Mouse (Mus musculus) splenic B cell, adult 2 months (primary cell): Measurements from ENCODE around the gene Plac1.
A peak's percentile ranks its signal among the peaks of the same experiment; 100 is the strongest.

ENCODE experiments used
- DNase-seq: peaks from one replicate; pipeline ENCODE4 v3.0.0-alpha.2; 2011; ENCODE audit warnings: low read depth, low spot score
- H3K27me3 ChIP-seq: 2 replicates; pipeline ENCODE4 v1.6.1; 2012; ENCODE audit warnings: mild to moderate bottlenecking, low read length, moderate library complexity, mixed read lengths; ENCODE audit not compliant: control insufficient read depth, poor library complexity, insufficient read depth, severe bottlenecking
- H3K36me3 ChIP-seq: 2 replicates; pipeline ENCODE4 v1.6.1; 2012; ENCODE audit warnings: mild to moderate bottlenecking, low read length, moderate library complexity, mixed read lengths; ENCODE audit not compliant: control insufficient read depth, poor library complexity, insufficient read depth, severe bottlenecking

Plac1 gene

DNA sequence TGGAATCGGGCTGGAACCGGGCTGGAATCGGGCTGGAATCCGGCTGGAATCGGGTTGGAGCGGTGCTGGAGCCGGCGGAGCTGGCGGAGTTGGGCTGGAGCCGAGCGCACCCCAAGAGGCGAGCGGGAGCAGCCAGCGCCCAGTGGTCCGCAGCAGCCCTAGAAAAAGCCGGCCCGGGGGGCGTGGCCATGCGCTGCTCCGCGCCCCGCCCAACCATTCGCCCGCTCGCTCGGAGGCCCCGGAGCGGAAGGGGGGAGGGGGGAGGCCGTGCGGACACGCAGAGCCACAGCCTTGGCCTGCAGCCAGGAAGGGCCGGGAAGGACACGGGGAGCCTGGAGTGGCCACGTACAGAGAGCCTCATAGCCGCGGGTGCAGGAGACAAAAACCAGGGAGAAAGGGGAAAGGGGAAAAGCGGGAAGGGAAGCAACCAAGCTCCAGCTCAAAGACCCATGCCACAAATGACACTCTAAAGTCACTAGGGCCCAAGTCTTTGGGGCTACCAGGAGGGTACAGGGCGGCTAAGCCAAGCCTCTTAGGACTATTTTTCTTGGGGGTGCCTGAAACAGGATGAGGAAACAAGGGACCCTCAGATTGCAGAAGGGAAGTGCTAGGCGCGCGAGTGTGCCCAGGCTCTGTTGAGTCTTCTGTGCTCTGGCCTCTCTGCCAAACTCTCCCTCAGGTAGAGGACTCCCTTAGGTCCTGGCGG, 182.7 kb downstream of the Plac1 start:
- Histone ChIP-seq H3K27me3 (no peaks in the 10 kb centered on the region), H3K36me3 (no peaks in the 10 kb centered on the region)
- DNase-seq: peak; percentile 73

DNA sequence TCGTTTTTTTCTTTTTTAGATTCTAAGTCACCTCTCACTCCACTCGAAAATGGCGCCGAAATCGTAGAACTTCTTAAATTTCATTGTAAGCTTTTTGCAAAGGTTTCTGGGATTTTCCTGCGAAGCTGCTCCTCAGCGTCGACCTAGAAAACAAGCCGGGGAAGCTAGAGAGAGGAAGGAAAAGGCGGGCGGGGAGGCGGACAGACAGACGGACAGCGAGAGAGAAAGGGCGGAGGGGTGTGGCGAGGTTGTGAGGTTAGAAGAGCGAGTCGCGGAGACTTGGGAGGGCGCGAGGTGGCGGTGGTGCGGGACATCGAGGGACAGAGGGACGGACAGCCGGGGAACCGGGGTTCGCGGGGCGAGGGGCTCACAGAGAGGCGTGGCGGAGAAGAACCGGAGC, 183.3 kb downstream of the Plac1 start:
- H3K36me3 ChIP-seq: no peaks in the 10 kb centered on the region
- peak; percentile 22 for DNase-seq
- no peaks in the 10 kb centered on the region for H3K27me3 ChIP-seq

- H3K27me3 ChIP-seq: no peaks in the 10 kb centered on the region
- H3K36me3 ChIP-seq: no peaks in the 10 kb centered on the region
- DNase-seq: peak; percentile 21
These were observed 184.1 kb downstream of the Plac1 start for GRCm38 (mm10) chrX:53055771-53056170.

- Histone ChIP-seq H3K36me3 (no peaks in the 10 kb centered on the region), H3K27me3 (no peaks in the 10 kb centered on the region)
- no peak for DNase-seq
These were observed 186.0 kb downstream of the Plac1 start for GRCm38 (mm10) chrX:53053885-53054284.

- DNase-seq: no peak
- Histone ChIP-seq H3K27me3 (no peaks in the 10 kb centered on the region), H3K36me3 (no peaks in the 10 kb centered on the region)
These were observed 187.0 kb downstream of the Plac1 start for GRCm38 (mm10) chrX:53052652-53053500.

DNA sequence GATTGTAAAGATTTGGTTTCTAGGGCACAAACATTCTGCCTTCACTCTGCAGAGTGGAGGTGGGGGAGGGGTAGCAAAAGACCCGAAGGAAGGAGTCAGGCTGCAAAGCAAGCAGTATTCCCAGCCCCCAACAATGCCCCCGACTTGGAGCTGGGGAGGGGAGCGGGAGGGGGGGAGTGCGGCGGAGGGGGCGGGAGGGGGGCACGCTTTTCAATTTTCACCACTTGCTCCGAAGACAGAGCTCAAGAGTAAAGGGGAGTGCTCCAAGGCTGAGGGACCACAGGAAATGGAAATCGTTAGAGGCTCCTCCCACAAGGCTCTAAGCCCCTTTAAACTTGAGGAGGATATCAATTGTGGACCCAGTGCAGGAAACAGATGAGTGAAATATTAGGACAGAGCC, 189.6 kb downstream of the Plac1 start:
- no peaks in the 10 kb centered on the region for H3K27me3 ChIP-seq
- DNase-seq: no peak
- no peaks in the 10 kb centered on the region for H3K36me3 ChIP-seq

- DNase-seq: no peak
These were observed 190.7 kb downstream of the Plac1 start for GRCm38 (mm10) chrX:53049196-53049595.

GRCm38 (mm10) chrX:53046911-53047310, 193.0 kb downstream of the Plac1 start:
- DNase-seq: no peak
- no peaks in the 10 kb centered on the region for H3K36me3 ChIP-seq
- H3K27me3 ChIP-seq: no peaks in the 10 kb centered on the region

More at GRCm38 (mm10) chrX:53049196-53049595, 190.7 kb downstream of the Plac1 start:
- Histone ChIP-seq H3K27me3 (no peaks in the 10 kb centered on the region), H3K36me3 (no peaks in the 10 kb centered on the region)

DNA sequence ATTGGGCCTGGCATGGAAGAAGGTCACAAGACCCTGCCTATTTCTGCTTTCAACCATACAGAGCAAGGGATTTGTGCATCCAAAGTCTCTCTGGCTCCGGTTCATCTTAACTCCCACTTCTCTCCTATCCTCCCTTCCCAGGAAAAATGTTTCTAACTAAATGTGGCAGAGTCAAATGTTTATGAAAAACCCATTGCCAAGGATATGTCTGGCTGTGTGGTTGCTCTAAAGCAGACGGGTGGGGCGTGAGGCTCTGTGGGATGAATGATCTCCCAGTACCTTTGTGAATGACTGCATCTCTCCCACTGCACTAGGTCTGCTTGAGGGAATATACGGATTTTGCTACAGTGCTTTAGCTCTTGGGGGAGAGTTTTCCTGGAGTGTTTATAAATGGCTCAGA, 193.9 kb downstream of the Plac1 start:
- Histone ChIP-seq H3K27me3 (no peaks in the 10 kb centered on the region), H3K36me3 (no peaks in the 10 kb centered on the region)
- DNase-seq: no peak

GRCm38 (mm10) chrX:53045187-53045903, 194.6 kb downstream of the Plac1 start:
- no peak for DNase-seq

DNA sequence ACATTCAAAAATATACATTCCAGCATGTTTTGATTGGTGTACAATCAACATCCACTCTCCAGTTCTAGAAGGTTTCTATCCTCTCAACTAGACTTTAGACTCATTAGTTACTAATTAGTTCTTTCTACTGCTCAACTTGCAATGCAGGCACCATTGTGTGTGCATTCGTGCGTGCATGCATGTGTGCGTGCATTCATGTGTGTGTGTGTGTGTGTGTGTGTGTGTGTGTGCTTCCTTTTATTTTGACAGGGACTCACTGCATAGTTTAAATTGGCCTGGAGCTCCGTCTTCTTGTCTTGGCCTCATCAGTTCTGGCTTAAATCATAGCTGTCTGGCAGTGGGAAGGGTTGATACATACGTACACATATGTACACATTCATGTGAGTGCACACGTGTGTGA, 198.9 kb downstream of the Plac1 start:
- peak; percentile 16 for DNase-seq
- no peaks in the 10 kb centered on the region for H3K36me3 ChIP-seq
- no peaks in the 10 kb centered on the region for H3K27me3 ChIP-seq

More at GRCm38 (mm10) chrX:53045187-53045903, 194.6 kb downstream of the Plac1 start:
- H3K27me3 ChIP-seq: no peaks in the 10 kb centered on the region
- H3K36me3 ChIP-seq: no peaks in the 10 kb centered on the region

- H3K36me3 ChIP-seq: no peaks in the 10 kb centered on the region
- no peak for DNase-seq
- no peaks in the 10 kb centered on the region for H3K27me3 ChIP-seq
These were observed 199.8 kb downstream of the Plac1 start for GRCm38 (mm10) chrX:53040138-53040537.

DNA sequence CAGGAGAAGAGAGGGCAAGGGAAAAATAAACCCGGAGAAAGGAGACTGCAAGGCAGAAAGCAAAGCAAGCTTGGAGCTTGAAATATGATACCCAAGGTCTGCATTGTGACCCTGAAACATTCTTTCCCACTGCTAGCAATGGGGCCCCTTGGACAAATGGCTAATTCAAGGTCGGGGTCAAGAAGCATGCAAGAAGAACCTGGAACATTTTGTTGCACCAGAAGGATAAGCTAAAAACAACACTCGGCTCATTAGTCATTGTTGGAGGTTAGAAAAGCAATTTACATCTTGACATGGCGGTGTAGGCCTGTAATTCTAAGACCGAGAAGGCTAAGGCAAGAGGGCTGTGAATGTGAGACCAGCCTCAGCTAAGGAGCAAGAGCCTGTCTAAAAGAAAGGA, 200.3 kb downstream of the Plac1 start:
- H3K27me3 ChIP-seq: no peaks in the 10 kb centered on the region
- DNase-seq: no peak
- no peaks in the 10 kb centered on the region for H3K36me3 ChIP-seq

- Histone ChIP-seq H3K27me3 (no peaks in the 10 kb centered on the region), H3K36me3 (no peaks in the 10 kb centered on the region)
- no peak for DNase-seq
These were observed 201.7 kb downstream of the Plac1 start for GRCm38 (mm10) chrX:53038194-53038593.

GRCm38 (mm10) chrX:53029559-53029958, 210.4 kb downstream of the Plac1 start:
- Histone ChIP-seq H3K36me3 (no peaks in the 10 kb centered on the region), H3K27me3 (no peaks in the 10 kb centered on the region)
- DNase-seq: peak; percentile 65
